Mouse (Mus musculus): ENCODE data around the gene Osbp2. TPM values are rescaled to one million over a fixed set of nuclear protein-coding genes. Genes with fewer than 3 reads are reported as not detected.

Gene Osbp2
- polyA plus RNA-seq, 1 experiment from 2014 or later = 0.73 TPM

- WGBS = 68% methylated on average over 7 of the region's 7 CpGs
These were observed 109.0 kb downstream of the Osbp2 start for GRCm38 (mm10) chr11:3754685-3755084.

GRCm38 (mm10) chr11:3753897-3754296, 109.8 kb downstream of the Osbp2 start:
- ATAC-seq (ENCODE audit: insufficient number of reproducible peaks, insufficient read depth, low FRiP score, low TSS enrichment, low read depth) = no peak
- Histone ChIP-seq H3K9ac (replicated peaks) (no peak overlapping the region), H3K4me2 (no peak overlapping the region), H3K4me3 (replicated peaks) (no peak overlapping the region), H3K27me3 (peaks cover 1% of the 10 kb centered on the region), H3K9me3 (no peaks in the 10 kb centered on the region), H3K27ac (no peak overlapping the region), H3K4me1 (replicated peaks) (no peaks in the 10 kb centered on the region), H3K36me3 (no peaks in the 10 kb centered on the region)
- WGBS = 54% methylated on average over 9 of the region's 9 CpGs

More at GRCm38 (mm10) chr11:3754685-3755084, 109.0 kb downstream of the Osbp2 start:
- no peak for ATAC-seq (ENCODE audit: insufficient number of reproducible peaks, insufficient read depth, low FRiP score, low TSS enrichment, low read depth)
- no peak overlapping the region for H3K27ac ChIP-seq
- no peak overlapping the region for H3K4me2 ChIP-seq
- no peaks in the 10 kb centered on the region for H3K36me3 ChIP-seq
- H3K27me3 ChIP-seq = peaks cover 8% of the 10 kb centered on the region
- no peaks in the 10 kb centered on the region for H3K9me3 ChIP-seq
- H3K9ac ChIP-seq (replicated peaks) = no peak overlapping the region
- no peak overlapping the region for H3K4me3 ChIP-seq (replicated peaks)
- no peaks in the 10 kb centered on the region for H3K4me1 ChIP-seq (replicated peaks)

- WGBS = 58% methylated on average over 3 of the region's 3 CpGs
- Histone ChIP-seq H3K9me3 (no peaks in the 10 kb centered on the region), H3K27me3 (no peaks in the 10 kb centered on the region; the same call in none of the 2 replicates), H3K36me3 (no peaks in the 10 kb centered on the region), H3K27ac (no peak overlapping the region), H3K4me2 (no peak overlapping the region), H3K4me1 (replicated peaks) (no peaks in the 10 kb centered on the region), H3K4me3 (replicated peaks) (no peak overlapping the region), H3K9ac (replicated peaks) (no peak overlapping the region)
- no peak for ATAC-seq (ENCODE audit: insufficient number of reproducible peaks, insufficient read depth, low FRiP score, low TSS enrichment, low read depth)
These were observed 110.9 kb downstream of the Osbp2 start for GRCm38 (mm10) chr11:3752766-3753165.

- no peak overlapping the region for H3K27ac ChIP-seq
- H3K9ac ChIP-seq (replicated peaks) = no peak overlapping the region
- H3K4me1 ChIP-seq (replicated peaks) = no peaks in the 10 kb centered on the region
- no peaks in the 10 kb centered on the region; the same call in none of the 2 replicates for H3K27me3 ChIP-seq
- 26% methylated on average over 7 of the region's 7 CpGs for WGBS
- H3K9me3 ChIP-seq = no peaks in the 10 kb centered on the region
- no peak overlapping the region for H3K4me2 ChIP-seq
- ATAC-seq (ENCODE audit: insufficient number of reproducible peaks, insufficient read depth, low FRiP score, low TSS enrichment, low read depth) = no peak
- no peak overlapping the region for H3K4me3 ChIP-seq (replicated peaks)
- H3K36me3 ChIP-seq = no peaks in the 10 kb centered on the region
These were observed 113.9 kb downstream of the Osbp2 start for GRCm38 (mm10) chr11:3749831-3750230.

GRCm38 (mm10) chr11:3742449-3742848, 121.3 kb downstream of the Osbp2 start:
- Histone ChIP-seq H3K9ac (replicated peaks) (no peak overlapping the region), H3K27ac (no peak overlapping the region), H3K27me3 (peaks cover 10% of the 10 kb centered on the region; the same call in 1 of the 2 replicates), H3K4me1 (replicated peaks) (no peaks in the 10 kb centered on the region), H3K4me2 (no peak overlapping the region), H3K36me3 (no peaks in the 10 kb centered on the region), H3K9me3 (no peaks in the 10 kb centered on the region), H3K4me3 (replicated peaks) (no peak overlapping the region)
- 85% methylated on average over 8 of the region's 8 CpGs for WGBS
- ATAC-seq (ENCODE audit: insufficient number of reproducible peaks, insufficient read depth, low FRiP score, low TSS enrichment, low read depth) = no peak

GRCm38 (mm10) chr11:3741183-3741582, 122.5 kb downstream of the Osbp2 start:
- Histone ChIP-seq H3K9ac (replicated peaks) (no peak overlapping the region), H3K4me1 (replicated peaks) (no peaks in the 10 kb centered on the region), H3K36me3 (no peaks in the 10 kb centered on the region), H3K27me3 (peaks cover 10% of the 10 kb centered on the region; the same call in 1 of the 2 replicates), H3K4me2 (no peak overlapping the region), H3K27ac (no peak overlapping the region), H3K9me3 (no peaks in the 10 kb centered on the region), H3K4me3 (replicated peaks) (no peak overlapping the region)
- no peak for ATAC-seq (ENCODE audit: insufficient number of reproducible peaks, insufficient read depth, low FRiP score, low TSS enrichment, low read depth)
- WGBS = 87% methylated on average over 12 of the region's 12 CpGs

GRCm38 (mm10) chr11:3738778-3739177, 124.9 kb downstream of the Osbp2 start:
- Histone ChIP-seq H3K27ac (no peak overlapping the region), H3K9me3 (no peaks in the 10 kb centered on the region), H3K4me1 (replicated peaks) (no peaks in the 10 kb centered on the region), H3K4me2 (no peak overlapping the region), H3K36me3 (no peaks in the 10 kb centered on the region), H3K9ac (replicated peaks) (no peak overlapping the region), H3K4me3 (replicated peaks) (no peak overlapping the region), H3K27me3 (peaks cover 1% of the 10 kb centered on the region; the same call in 1 of the 2 replicates)
- no peak for ATAC-seq (ENCODE audit: insufficient number of reproducible peaks, insufficient read depth, low FRiP score, low TSS enrichment, low read depth)
- 76% methylated on average over 2 of the region's 2 CpGs for WGBS

GRCm38 (mm10) chr11:3735715-3736114, 128.0 kb downstream of the Osbp2 start:
- no peak for ATAC-seq (ENCODE audit: insufficient number of reproducible peaks, insufficient read depth, low FRiP score, low TSS enrichment, low read depth)
- H3K4me3 ChIP-seq (replicated peaks) = no peak overlapping the region
- no peak overlapping the region for H3K4me2 ChIP-seq
- no peak overlapping the region for H3K9ac ChIP-seq (replicated peaks)
- H3K36me3 ChIP-seq = no peaks in the 10 kb centered on the region
- H3K4me1 ChIP-seq (replicated peaks) = no peaks in the 10 kb centered on the region
- H3K27ac ChIP-seq = no peak overlapping the region
- 81% methylated on average over 11 of the region's 11 CpGs for WGBS
- no peaks in the 10 kb centered on the region for H3K27me3 ChIP-seq
- H3K9me3 ChIP-seq = no peaks in the 10 kb centered on the region

GRCm38 (mm10) chr11:3733933-3734636, 129.6 kb downstream of the Osbp2 start:
- H3K9me3 ChIP-seq = no peaks in the 10 kb centered on the region
- no peak overlapping the region for H3K4me2 ChIP-seq
- H3K36me3 ChIP-seq = no peaks in the 10 kb centered on the region
- 77% methylated on average over 14 of the region's 14 CpGs for WGBS
- no peak overlapping the region for H3K9ac ChIP-seq (replicated peaks)
- no peaks in the 10 kb centered on the region for H3K27me3 ChIP-seq
- no peak for ATAC-seq (ENCODE audit: insufficient number of reproducible peaks, insufficient read depth, low FRiP score, low TSS enrichment, low read depth)
- H3K4me1 ChIP-seq (replicated peaks) = 0 out of 2 replicates have a peak, but pooled peaks cover 2% of the 10 kb centered on the region
- no peak overlapping the region for H3K27ac ChIP-seq
- H3K4me3 ChIP-seq (replicated peaks) = no peak overlapping the region

- no peaks in the 10 kb centered on the region for H3K9me3 ChIP-seq
- H3K4me2 ChIP-seq = no peak overlapping the region
- no peak overlapping the region for H3K27ac ChIP-seq
- ATAC-seq (ENCODE audit: insufficient number of reproducible peaks, insufficient read depth, low FRiP score, low TSS enrichment, low read depth) = no peak
- H3K4me1 ChIP-seq (replicated peaks) = 0 out of 2 replicates have a peak, but pooled peaks cover 2% of the 10 kb centered on the region
- H3K9ac ChIP-seq (replicated peaks) = no peak overlapping the region
- 83% methylated on average over 4 of the region's 4 CpGs for WGBS
- no peaks in the 10 kb centered on the region for H3K27me3 ChIP-seq
- no peak overlapping the region for H3K4me3 ChIP-seq (replicated peaks)
- no peaks in the 10 kb centered on the region for H3K36me3 ChIP-seq
These were observed 132.2 kb downstream of the Osbp2 start for GRCm38 (mm10) chr11:3731469-3731868.

GRCm38 (mm10) chr11:3727438-3728105, 136.1 kb downstream of the Osbp2 start:
- Histone ChIP-seq H3K9me3 (no peaks in the 10 kb centered on the region), H3K4me3 (replicated peaks) (no peak overlapping the region), H3K4me1 (replicated peaks) (0 out of 2 replicates have a peak, but pooled peaks cover 2% of the 10 kb centered on the region), H3K4me2 (no peak overlapping the region), H3K27ac (no peak overlapping the region), H3K27me3 (no peaks in the 10 kb centered on the region), H3K36me3 (no peaks in the 10 kb centered on the region), H3K9ac (replicated peaks) (no peak overlapping the region)
- ATAC-seq (ENCODE audit: insufficient number of reproducible peaks, insufficient read depth, low FRiP score, low TSS enrichment, low read depth) = no peak
- WGBS = 72% methylated on average over 9 of the region's 9 CpGs

Measured in limb, embryonic 12.5 days (tissue).